Mouse (Mus musculus) lung, embryonic 16.5 days (tissue): ENCODE data around the gene Abcb10. TPM values are rescaled to one million over a fixed set of nuclear protein-coding genes. Genes with fewer than 3 reads are reported as not detected.

Source experiments
- ATAC-seq: fragments of 200-750 bp; cut with Nextera tagmentation; 2 replicates; pipeline ENCODE4 v1.8.0; 2017; ENCODE audit warnings: low read depth, mild to moderate bottlenecking, moderate library complexity
- H3K27ac ChIP-seq: fragments of 300-500 bp; sonication (generic); 2 replicates; pipeline ENCODE4 v1.5.1; 2014; ENCODE audit warnings: mild to moderate bottlenecking, control low read depth, low read length
- H3K27me3 ChIP-seq: fragments of 300-500 bp; sonication (generic); 2 replicates; pipeline ENCODE4 v1.6.1; 2014; ENCODE audit warnings: low read depth, low read length, mixed read lengths; ENCODE audit not compliant: control insufficient read depth, insufficient read depth
- H3K36me3 ChIP-seq: fragments of 300-500 bp; sonication (generic); 2 replicates; pipeline ENCODE4 v1.6.1; 2014; ENCODE audit warnings: low read length; ENCODE audit not compliant: control insufficient read depth, insufficient read depth
- H3K4me1 ChIP-seq: fragments of 300-500 bp; sonication (generic); replicated peaks from 2 replicates; pipeline ENCODE4 v1.6.1; 2014; ENCODE audit warnings: low read length, mixed read lengths; ENCODE audit not compliant: control insufficient read depth, insufficient read depth
- H3K4me2 ChIP-seq: fragments of 300-500 bp; sonication (generic); 2 replicates; pipeline ENCODE4 v1.6.1; 2014; ENCODE audit warnings: low read depth, low read length, control low read depth
- H3K4me3 ChIP-seq: fragments of 300-500 bp; sonication (generic); 2 replicates; pipeline ENCODE4 v1.5.1; 2014; ENCODE audit warnings: mild to moderate bottlenecking, low read length, control low read depth
- H3K9ac ChIP-seq: fragments of 300-500 bp; sonication (generic); 2 replicates; pipeline ENCODE4 v1.6.1; 2014; ENCODE audit warnings: low read length, control low read depth
- H3K9me3 ChIP-seq: fragments of 300-500 bp; sonication (generic); 2 replicates; pipeline ENCODE4 v1.6.1; 2016; ENCODE audit warnings: low read length; ENCODE audit not compliant: control insufficient read depth
- WGBS: fragments of 180-500 bp; shearing (Covaris S2); extraction: QIAGEN DNeasy Blood & Tissue Kit; methylation state at CpG from one replicate; pipeline ENCODE4 v1.1.7; 2014; 5-methylcytosine and 5-hydroxymethylcytosine counted together
- polyA plus RNA-seq: library from polyadenylated mRNA; unstranded; fragments of >200 nt; fragmentation: Nextera tagmentation; extraction: Ambion mirVana; gene quantifications from 2 replicates; pipeline ENCODE4 v1.2.1, GENCODE M21; 2015

Gene Abcb10
- polyA plus RNA-seq, 1 experiment from 2014 or later = 14.3 TPM

DNA sequence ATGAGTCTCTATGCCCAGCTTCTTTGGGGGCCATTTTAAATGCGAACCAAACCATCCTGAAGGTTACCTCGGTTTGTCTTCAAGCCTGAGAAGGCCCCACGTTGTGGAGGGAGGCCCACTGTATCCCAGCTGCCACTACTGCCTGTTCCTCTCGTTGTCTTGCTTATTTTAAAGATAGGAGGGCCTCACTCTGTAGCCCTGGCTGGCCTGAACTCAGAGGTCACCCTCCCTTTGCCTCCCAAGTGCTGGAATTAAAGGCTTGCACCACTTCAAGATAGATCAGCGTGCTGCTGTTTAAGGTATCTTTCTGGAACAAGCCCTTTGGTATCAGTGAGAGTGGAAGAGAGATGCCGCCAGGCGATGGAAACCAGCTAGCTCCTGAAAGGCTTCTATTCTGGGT, 6.2 kb upstream of the Abcb10 start:
- no peaks in the 10 kb centered on the region for H3K27me3 ChIP-seq
- H3K4me3 ChIP-seq = no peak overlapping the region
- no peak overlapping the region for H3K9ac ChIP-seq
- H3K36me3 ChIP-seq = no peaks in the 10 kb centered on the region
- no peak for ATAC-seq
- peak overlapping the region; percentile 28; the same call in 1 of the 2 replicates for H3K27ac ChIP-seq
- H3K9me3 ChIP-seq = no peaks in the 10 kb centered on the region
- H3K4me2 ChIP-seq = no peak overlapping the region
- WGBS = 53% methylated on average over 7 of the region's 7 CpGs
- H3K4me1 ChIP-seq = no peaks in the 10 kb centered on the region

DNA sequence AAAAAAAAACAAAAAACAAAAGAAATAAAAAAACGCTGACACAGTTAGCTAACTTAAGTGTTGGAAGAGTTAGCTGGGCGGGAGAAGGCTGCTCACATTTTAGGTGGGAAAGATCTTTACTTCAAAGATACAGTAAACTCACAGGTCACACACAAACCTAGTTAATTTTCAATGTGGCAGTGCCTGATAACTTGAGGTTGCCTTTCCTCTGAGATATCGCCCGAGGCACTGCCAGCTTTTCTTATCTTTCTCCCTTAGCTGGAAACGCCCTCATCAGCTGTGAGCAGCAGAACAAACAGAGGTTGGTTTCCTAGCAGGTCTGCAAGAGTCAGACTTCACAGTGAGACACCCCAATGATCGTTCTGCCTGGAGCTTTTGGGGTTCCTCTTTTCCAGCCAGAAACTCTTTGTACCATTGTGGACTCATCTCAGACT, 5.7 kb upstream of the Abcb10 start:
- H3K4me2 ChIP-seq = no peak overlapping the region
- no peaks in the 10 kb centered on the region for H3K36me3 ChIP-seq
- no peak for ATAC-seq
- no peaks in the 10 kb centered on the region for H3K9me3 ChIP-seq
- H3K27ac ChIP-seq = peak overlapping the region; percentile 28; the same call in 1 of the 2 replicates
- no peak overlapping the region for H3K4me3 ChIP-seq
- no peaks in the 10 kb centered on the region for H3K27me3 ChIP-seq
- 28% methylated on average over 6 of the region's 6 CpGs for WGBS
- H3K4me1 ChIP-seq = no peaks in the 10 kb centered on the region
- H3K9ac ChIP-seq = no peak overlapping the region

DNA sequence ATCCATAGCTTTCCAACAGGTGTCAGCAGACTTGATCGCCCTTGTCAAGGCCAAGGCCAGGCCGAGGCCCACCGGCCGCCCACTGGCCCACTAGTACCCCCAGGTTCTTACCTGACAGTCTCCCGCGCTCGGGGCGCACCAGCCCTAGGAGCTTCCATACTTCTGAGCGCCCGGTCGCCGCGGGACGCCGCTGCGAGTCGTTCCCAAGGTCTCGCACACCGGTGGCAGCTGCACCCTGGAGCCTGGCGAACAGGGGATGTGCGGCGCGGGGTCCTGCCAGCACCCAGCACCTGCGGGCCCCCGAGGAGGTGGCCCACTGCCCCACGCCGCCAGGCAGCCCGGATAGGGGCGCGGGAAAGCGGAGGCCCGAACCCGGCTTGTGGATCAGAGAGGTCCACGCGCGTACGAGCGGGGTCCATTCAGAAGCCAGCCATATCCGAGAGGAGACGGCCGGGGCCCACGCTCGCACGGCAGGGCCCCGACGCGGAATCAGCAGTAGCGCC, 580 bp downstream of the Abcb10 start:
- no peaks in the 10 kb centered on the region for H3K9me3 ChIP-seq
- peak overlapping the region; percentile 95; the same call in 1 of the 2 replicates for H3K27ac ChIP-seq
- ATAC-seq = peak; percentile 16
- peak overlapping the region; percentile 89 for H3K9ac ChIP-seq
- under 1% methylated on average over 48 of the region's 48 CpGs for WGBS
- H3K27me3 ChIP-seq = no peaks in the 10 kb centered on the region
- H3K4me3 ChIP-seq = peak overlapping the region; percentile 87
- no peaks in the 10 kb centered on the region for H3K36me3 ChIP-seq
- H3K4me1 ChIP-seq = peaks cover 24% of the 10 kb centered on the region
- peak overlapping the region; percentile 94 for H3K4me2 ChIP-seq

DNA sequence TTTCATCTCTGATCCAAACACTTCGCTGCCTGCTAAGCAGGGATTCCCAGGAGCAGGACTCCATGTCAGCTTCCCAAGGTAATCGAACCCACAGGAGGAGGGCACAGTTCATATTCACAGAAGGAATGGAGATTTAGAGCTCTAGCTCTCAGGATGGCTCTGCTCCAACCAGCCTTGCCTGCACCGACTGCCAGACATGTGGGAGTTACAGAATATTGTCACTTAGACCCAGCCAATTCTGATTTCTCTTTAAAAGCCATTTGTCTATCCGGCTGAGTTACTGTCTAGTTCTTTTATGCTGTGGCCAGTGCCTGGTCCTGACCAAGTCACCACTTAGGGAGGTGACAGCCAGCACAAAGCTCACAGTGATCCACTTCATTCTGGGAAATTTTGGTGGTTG, 1.2 kb downstream of the Abcb10 start:
- WGBS = 33% methylated on average over 4 of the region's 4 CpGs

DNA sequence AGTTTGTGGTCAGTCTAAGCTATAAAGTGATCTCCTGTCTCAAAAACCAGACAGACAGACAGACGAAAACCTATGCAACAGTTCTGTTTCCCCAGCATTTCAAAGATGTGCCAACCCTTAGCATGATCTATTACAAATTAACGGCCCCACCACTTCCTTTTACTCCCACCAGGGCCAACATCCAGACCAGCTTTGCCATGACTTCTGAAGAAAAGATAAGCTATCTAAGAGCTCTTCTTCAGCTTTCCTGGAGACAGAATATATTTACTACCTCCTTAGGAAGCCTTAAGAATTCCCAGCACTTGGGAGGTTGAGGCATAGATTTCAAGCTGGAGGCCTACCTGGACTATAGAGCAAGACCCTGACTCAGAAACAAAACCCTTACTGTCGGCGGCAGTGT, 2.7 kb downstream of the Abcb10 start:
- Histone ChIP-seq H3K9ac (no peak overlapping the region), H3K27me3 (no peaks in the 10 kb centered on the region), H3K4me3 (no peak overlapping the region), H3K36me3 (no peaks in the 10 kb centered on the region), H3K9me3 (no peaks in the 10 kb centered on the region), H3K4me2 (no peak overlapping the region), H3K4me1 (peaks cover 24% of the 10 kb centered on the region), H3K27ac (no peak overlapping the region)
- no peak for ATAC-seq
- WGBS = 74% methylated on average over 4 of the region's 4 CpGs

More for the DNA sequence above, 1.2 kb downstream of the Abcb10 start:
- H3K9ac ChIP-seq = no peak overlapping the region
- H3K27me3 ChIP-seq = no peaks in the 10 kb centered on the region
- peak overlapping the region; percentile 94 for H3K4me2 ChIP-seq
- ATAC-seq = no peak
- H3K4me3 ChIP-seq = peak overlapping the region; percentile 87
- H3K27ac ChIP-seq = no peak overlapping the region
- H3K9me3 ChIP-seq = no peaks in the 10 kb centered on the region
- no peaks in the 10 kb centered on the region for H3K36me3 ChIP-seq
- H3K4me1 ChIP-seq = peaks cover 24% of the 10 kb centered on the region

DNA sequence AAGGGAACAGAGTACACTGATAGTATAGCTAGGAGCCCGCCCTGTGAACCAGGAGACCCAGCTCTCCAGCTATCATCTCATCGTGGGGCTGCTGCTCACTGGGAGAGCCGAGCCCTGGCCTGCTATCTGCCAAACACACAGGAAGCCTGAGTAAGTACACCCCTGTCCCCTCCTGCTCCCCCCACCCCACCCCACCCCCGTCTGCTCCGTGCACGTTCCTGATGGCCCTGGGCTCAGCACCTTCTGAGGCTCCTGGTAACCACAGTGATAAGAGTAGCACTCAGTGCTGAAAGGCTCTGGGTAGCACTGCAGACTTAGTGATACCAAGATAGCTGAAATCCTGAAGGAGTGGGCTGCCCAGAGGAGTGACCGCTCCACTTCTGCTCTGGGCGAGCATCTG, 4.0 kb downstream of the Abcb10 start:
- ATAC-seq = no peak
- peak overlapping the region; percentile 73 for H3K27ac ChIP-seq
- no peak overlapping the region for H3K4me3 ChIP-seq
- H3K4me2 ChIP-seq = peak overlapping the region; percentile 30
- WGBS = 56% methylated on average over 8 of the region's 8 CpGs
- peaks cover 24% of the 10 kb centered on the region for H3K4me1 ChIP-seq
- no peaks in the 10 kb centered on the region for H3K36me3 ChIP-seq
- H3K27me3 ChIP-seq = no peaks in the 10 kb centered on the region
- H3K9me3 ChIP-seq = no peaks in the 10 kb centered on the region
- H3K9ac ChIP-seq = peak overlapping the region; percentile 49; the same call in 1 of the 2 replicates

DNA sequence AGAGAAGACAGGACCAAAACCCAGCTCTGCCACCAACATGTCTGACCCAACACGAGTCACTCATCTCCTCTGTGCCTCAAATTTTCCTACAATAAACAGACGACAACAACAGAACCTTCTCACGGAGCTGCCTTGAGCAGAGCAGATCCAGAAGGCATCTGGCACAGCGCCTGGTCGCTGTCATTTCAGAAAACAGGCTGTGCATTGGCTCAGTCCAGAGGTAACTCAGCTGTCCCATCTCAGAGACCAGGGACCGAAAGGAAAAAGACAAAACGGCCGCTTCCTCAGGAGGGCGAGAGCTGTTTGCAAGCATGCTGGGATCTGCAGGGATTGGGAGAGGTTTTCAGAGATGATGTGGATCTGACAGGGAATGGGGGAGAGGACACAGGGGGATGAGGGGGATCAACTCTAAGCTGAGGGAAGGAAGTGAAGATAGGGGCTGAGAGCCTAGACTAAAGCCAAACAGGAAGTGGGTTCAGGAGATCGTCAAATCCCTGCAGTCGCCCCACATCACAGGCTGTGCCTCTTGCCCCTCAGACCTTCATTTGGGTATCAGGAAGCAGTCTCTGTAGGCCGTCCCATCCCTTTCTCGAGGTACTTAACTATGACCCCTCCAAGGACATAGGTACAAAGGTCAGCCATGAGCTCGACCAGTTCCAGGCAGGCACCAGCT, 4.6 kb downstream of the Abcb10 start:
- Histone ChIP-seq H3K4me1 (peaks cover 24% of the 10 kb centered on the region), H3K27me3 (no peaks in the 10 kb centered on the region), H3K27ac (peak overlapping the region; percentile 73), H3K9me3 (no peaks in the 10 kb centered on the region), H3K4me3 (peak overlapping the region; percentile 8), H3K36me3 (no peaks in the 10 kb centered on the region), H3K4me2 (peak overlapping the region; percentile 30), H3K9ac (peak overlapping the region; percentile 49)
- 36% methylated on average over 14 of the region's 14 CpGs for WGBS
- ATAC-seq = peak; percentile 45; the same call in 1 of the 2 replicates

DNA sequence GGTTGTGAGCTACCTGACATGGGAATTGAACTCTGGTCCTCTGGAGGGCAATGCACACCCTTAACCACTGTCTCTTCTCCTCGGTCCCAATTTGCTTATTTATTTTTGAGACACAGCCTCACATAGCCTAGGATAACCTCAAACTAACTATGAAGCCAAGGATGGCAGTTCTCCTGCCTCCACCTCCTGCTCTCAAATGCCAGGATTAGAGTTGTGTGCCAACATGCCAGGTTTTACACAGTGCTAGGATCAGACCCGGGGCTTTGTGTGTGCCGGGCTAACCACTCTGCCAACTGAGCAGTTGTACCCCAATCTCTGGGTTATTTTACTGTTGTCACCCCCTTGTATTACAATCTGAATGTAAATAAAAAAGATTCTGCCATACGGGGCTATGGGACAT, 5.4 kb downstream of the Abcb10 start:
- Histone ChIP-seq H3K9ac (no peak overlapping the region), H3K4me1 (peaks cover 22% of the 10 kb centered on the region), H3K27ac (no peak overlapping the region), H3K4me3 (no peak overlapping the region), H3K9me3 (no peaks in the 10 kb centered on the region), H3K4me2 (no peak overlapping the region), H3K36me3 (no peaks in the 10 kb centered on the region), H3K27me3 (no peaks in the 10 kb centered on the region)
- ATAC-seq = no peak
- WGBS = 75% methylated on average over 4 of the region's 4 CpGs

DNA sequence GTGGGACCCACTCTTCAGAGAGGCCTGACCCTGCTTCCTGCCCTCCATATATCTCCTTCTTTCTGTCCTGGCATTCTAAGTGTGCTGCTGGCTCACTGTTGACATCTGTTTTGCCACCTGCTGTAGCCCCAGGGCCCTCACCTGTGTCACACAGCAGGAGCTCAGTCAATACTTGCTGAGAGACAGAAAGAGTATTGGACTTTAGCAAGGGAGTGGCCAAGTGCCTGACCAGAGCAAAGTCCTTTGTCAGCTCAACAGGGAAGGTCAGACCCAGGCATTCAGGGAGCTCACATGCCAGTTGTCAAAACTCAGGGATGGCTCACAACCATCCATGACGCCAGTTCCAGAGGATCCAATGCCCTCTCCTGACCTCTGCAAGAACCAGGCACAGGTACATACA, 9.4 kb downstream of the Abcb10 start:
- Histone ChIP-seq H3K4me1 (peaks cover 7% of the 10 kb centered on the region), H3K27me3 (no peaks in the 10 kb centered on the region), H3K36me3 (no peaks in the 10 kb centered on the region), H3K9me3 (no peaks in the 10 kb centered on the region), H3K4me3 (no peak overlapping the region), H3K27ac (no peak overlapping the region), H3K9ac (no peak overlapping the region), H3K4me2 (no peak overlapping the region)
- 62% methylated on average over 1 of the region's 1 CpGs for WGBS
- ATAC-seq = no peak
